In genomic region chr1:39160167-39160566, GRCm38 (mm10) we compare ENCODE assay signal across 31 mouse cellular contexts. TPM values are rescaled to one million over a fixed set of nuclear protein-coding genes. Genes with fewer than 3 reads are reported as not detected.
DNase-seq lines count a peak whose midpoint lies in the region; ATAC-seq lines count a peak whose summit lies in the region.
"Had no signal": no experiment of that assay in that cellular context is flagged by ENCODE, and none has a peak within 500 bp of the region (broad histone marks: within the 10 kb centered on the region; RNA-seq: fewer than 3 reads in every experiment).

No protein-coding gene starts in this region.

- H3K4me1 ChIP-seq in hindbrain, embryonic 14.5 days (replicated peaks; ENCODE audit: control insufficient read depth, insufficient read depth, low read length) = no peaks in the 10 kb centered on the region
- H3K4me1 ChIP-seq: embryonic facial prominence, embryonic 10.5 days; hindbrain, embryonic 13.5 days had no signal

- H3K36me3 ChIP-seq in hindbrain, embryonic 14.5 days (replicated peaks; ENCODE audit: control insufficient read depth, insufficient read depth) = no peaks in the 10 kb centered on the region
- H3K36me3 ChIP-seq: embryonic facial prominence, embryonic 10.5 days; G1E; heart, embryonic 13.5 days; hindbrain, embryonic 13.5 days; liver, embryonic 13.5 days had no signal

- H3K9ac ChIP-seq in hindbrain, embryonic 14.5 days = no peak overlapping the region
- H3K9ac ChIP-seq: forebrain, postnatal 0 days; heart, embryonic 13.5 days; hindbrain, embryonic 13.5 days; liver, embryonic 13.5 days had no signal

- no peak overlapping the region for H3K4me2 ChIP-seq in hindbrain, embryonic 14.5 days (replicated peaks)
- H3K4me2 ChIP-seq: heart, embryonic 13.5 days; hindbrain, embryonic 13.5 days; liver, embryonic 13.5 days; midbrain, embryonic 11.5 days had no signal

- 53% methylated on average over 4 of the region's 4 CpGs for WGBS in hindbrain, embryonic 14.5 days

- intact Hi-C loops in left cerebral cortex, postnatal 14 days (cut with DNase I) = no loop called here

- H3K27me3 ChIP-seq in hindbrain, embryonic 14.5 days (ENCODE audit: control insufficient read depth, insufficient read depth, low read length) = no peaks in the 10 kb centered on the region
- H3K27me3 ChIP-seq: hindbrain, embryonic 13.5 days; liver, embryonic 13.5 days had no signal

- H3K9me3 ChIP-seq in hindbrain, embryonic 14.5 days (ENCODE audit: control insufficient read depth, low read length) = no peaks in the 10 kb centered on the region
- H3K9me3 ChIP-seq: embryonic facial prominence, embryonic 10.5 days; G1E; heart, embryonic 13.5 days; hindbrain, embryonic 13.5 days; liver, embryonic 13.5 days had no signal

- H3K4me3 ChIP-seq in hindbrain, embryonic 14.5 days (replicated peaks; ENCODE audit: low read length) = no peak overlapping the region
- H3K4me3 ChIP-seq: embryonic facial prominence, embryonic 10.5 days; heart, embryonic 13.5 days; hindbrain, embryonic 13.5 days; liver, embryonic 13.5 days had no signal

- peak; percentile 80 for DNase-seq in brain, adult 2 months (ENCODE audit: low read depth, low spot score)
- DNase-seq in frontal cortex, postnatal 36 days (ENCODE audit: low spot score in 2 of 2) = peak; percentile 47 to 68
- DNase-seq in layer of hippocampus, postnatal 10 days (ENCODE audit: low spot score in 2 of 2) = peak; percentile 9 to 19
- peak; percentile 40 to 43 for DNase-seq in left cerebral cortex, postnatal 14 days (ENCODE audit: low spot score in 2 of 2)
- no peak for DNase-seq in thymus, postnatal 14 days
- DNase-seq in ovary, postnatal 36 days (ENCODE audit: low spot score) = no peak
- no peak for DNase-seq in spleen, postnatal 14 days (ENCODE audit: low spot score in 2 of 2)
- DNase-seq in hindbrain, embryonic 14.5 days (ENCODE audit: low spot score) = no peak
- DNase-seq: adrenal gland, postnatal 36 days; B cell, adult 2 months; cerebellum, adult 11 months; cerebellum, postnatal 10 days; forebrain, postnatal 0 days; heart, adult 18-20 months; heart, postnatal 14 days; kidney, adult 2 months; kidney, postnatal 10 days; liver, embryonic 13.5 days; lung, adult 2 months; lung, postnatal 14 days had no signal

- ATAC-seq in hindbrain, embryonic 14.5 days (ENCODE audit: low FRiP score) = no peak
- ATAC-seq: forebrain, postnatal 0 days; inflammation-experienced regulatory T-cells, adult 6 months; Patski had no signal

- H3K27ac ChIP-seq in hindbrain, embryonic 14.5 days = no peak overlapping the region
- H3K27ac ChIP-seq: embryonic facial prominence, embryonic 10.5 days; heart, embryonic 13.5 days; hindbrain, embryonic 13.5 days; liver, embryonic 13.5 days; stomach, postnatal 0 days had no signal

RNA-seq across cellular contexts. Expression of gene Npas2, which starts 33.4 kb away (rescaled TPM):
- 10 to 100 TPM; 19.8 to 21.3 TPM for total RNA-seq in layer of hippocampus, postnatal 10 days (2021)
- total RNA-seq in left cerebral cortex, postnatal 14 days (2021) = 10 to 100 TPM; 52.9 to 54.5 TPM
- polyA plus RNA-seq in hindbrain, embryonic 14.5 days (2014; fragmentation: Nextera tagmentation; extraction: Ambion mirVana) = 0.60 and 1.2 TPM in 2 replicates
- total RNA-seq: CH12.LX; monocyte, adult 5-6 weeks; neutrophil, adult 5-6 weeks had no signal
- polyA plus RNA-seq: G1E had no signal

Comparison
In these comparisons a context has a peak if more than half of its experiments do, and no peak if none do; other contexts are left out.
1. DNase-seq: peak in brain, adult 2 months (single experiment), frontal cortex, postnatal 36 days (2 of 2), layer of hippocampus, postnatal 10 days (2 of 2) and left cerebral cortex, postnatal 14 days (2 of 2); none in thymus, postnatal 14 days (single experiment), ovary, postnatal 36 days (single experiment), spleen, postnatal 14 days (0 of 2) and hindbrain, embryonic 14.5 days (single experiment).